Mouse (Mus musculus) CH12.LX (cell line): ENCODE data around the gene Clic4. TPM values are rescaled to one million over a fixed set of nuclear protein-coding genes. Genes with fewer than 3 reads are reported as not detected.

Source experiments
- DNase-seq: peaks from one replicate; pipeline ENCODE4 v3.0.0-alpha.2; 2013; ENCODE audit errors: extremely low read depth
- H3K27ac ChIP-seq: 2 replicates; pipeline ENCODE4 v1.5.1; 2012; ENCODE audit warnings: low read depth, mild to moderate bottlenecking, control low read depth, moderate library complexity; ENCODE audit not compliant: insufficient read depth
- H3K27me3 ChIP-seq: replicated peaks from 2 replicates; pipeline ENCODE3; 2012; ENCODE audit warnings: inconsistent platforms
- H3K36me3 ChIP-seq, 2 experiments: replicated peaks in 1 of 2; 2 replicates each; pipeline versions ENCODE3 to v1.6.1; 2012; ENCODE audit warnings: inconsistent platforms in 1 of 2, low read length in 1 of 2, mild to moderate bottlenecking in 1 of 2, mixed read lengths in 1 of 2, moderate library complexity in 1 of 2; ENCODE audit not compliant: control insufficient read depth in 1 of 2, insufficient read depth in 1 of 2
- H3K4me1 ChIP-seq, 2 experiments: 2 replicates each; pipeline ENCODE4 v1.6.1; 2012; ENCODE audit warnings: inconsistent platforms in 1 of 2, moderate library complexity in 1 of 2; ENCODE audit not compliant: insufficient read depth in 2 of 2, control insufficient read depth in 1 of 2
- H3K4me2 ChIP-seq: 2 replicates; pipeline ENCODE4 v1.6.1; 2012; ENCODE audit warnings: low read depth, mild to moderate bottlenecking, control low read depth; ENCODE audit not compliant: poor library complexity, insufficient read depth, severe bottlenecking
- H3K4me3 ChIP-seq, 3 experiments: fragments of 150-350 bp in 1 of 3; sonication (generic) in 1 of 3; replicated peaks in 1 of 3; 2 replicates each; pipeline versions ENCODE3 to v1.5.1; 2011 to 2012; ENCODE audit warnings: low read depth in 2 of 3, low read length in 2 of 3, mild to moderate bottlenecking in 2 of 3, moderate library complexity in 2 of 3, control low read depth in 1 of 3, improper control_type of control experiment in 1 of 3, inconsistent platforms in 1 of 3, mixed read lengths in 1 of 3; ENCODE audit not compliant: poor library complexity in 1 of 3
- H3K79me2 ChIP-seq: replicated peaks from 2 replicates; pipeline ENCODE4 v1.6.1; 2012; ENCODE audit warnings: mild to moderate bottlenecking, moderate library complexity; ENCODE audit not compliant: control insufficient read depth, poor library complexity, insufficient read depth, severe bottlenecking; ENCODE audit errors: extremely low read depth
- H3K9ac ChIP-seq: 2 replicates; pipeline ENCODE4 v1.6.1; 2012; ENCODE audit warnings: low read depth, mild to moderate bottlenecking, control low read depth, moderate library complexity; ENCODE audit not compliant: insufficient read depth
- H3K9me3 ChIP-seq: replicated peaks from 2 replicates; pipeline ENCODE3; 2012; ENCODE audit warnings: low read length, inconsistent platforms, mixed read lengths
- BHLHE40 ChIP-seq: IDR thresholded peaks from 2 replicates; pipeline ENCODE4 v1.6.1; 2011; ENCODE audit warnings: mild to moderate bottlenecking, low read depth, low read length, improper control_type of control experiment
- CHD1 ChIP-seq: IDR thresholded peaks from 2 replicates; pipeline ENCODE4 v1.6.1; 2012; ENCODE audit warnings: low read depth, low read length, improper control_type of control experiment, inconsistent platforms
- CHD2 ChIP-seq: IDR thresholded peaks from 2 replicates; pipeline ENCODE4 v1.6.1; 2011; ENCODE audit warnings: low read length, improper control_type of control experiment
- CTCF ChIP-seq, 2 experiments: IDR thresholded peaks in 1 of 2; conservative IDR thresholded peaks in 1 of 2; 2 replicates each; pipeline ENCODE4 v1.5.1; 2011 to 2012; ENCODE audit warnings: low read depth in 2 of 2, low read length in 2 of 2, improper control_type of control experiment in 1 of 2, inconsistent platforms in 1 of 2, mild to moderate bottlenecking in 1 of 2, moderate library complexity in 1 of 2
- E2F4 ChIP-seq: IDR thresholded peaks from 2 replicates; pipeline ENCODE4 v1.6.1; 2011; ENCODE audit warnings: low read depth, low read length, improper control_type of control experiment; ENCODE audit not compliant: insufficient replicate concordance
- ELF1 ChIP-seq: IDR thresholded peaks from 2 replicates; pipeline ENCODE4 v1.6.1; 2014; ENCODE audit warnings: low read depth, mild to moderate bottlenecking, inconsistent platforms, low read length, improper control_type of control experiment
- EP300 ChIP-seq: IDR thresholded peaks from 2 replicates; pipeline ENCODE4 v1.6.1; 2011; ENCODE audit warnings: low read length, improper control_type of control experiment
- ETS1 ChIP-seq: conservative IDR thresholded peaks from 2 replicates; pipeline ENCODE4 v1.6.1; 2012; ENCODE audit warnings: low read depth, mild to moderate bottlenecking, inconsistent platforms, low read length, improper control_type of control experiment, moderate library complexity
- GABPA ChIP-seq: IDR thresholded peaks from 2 replicates; pipeline ENCODE4 v1.6.1; 2012; ENCODE audit warnings: low read depth, low read length, improper control_type of control experiment, inconsistent platforms; ENCODE audit not compliant: insufficient replicate concordance
- HCFC1 ChIP-seq: IDR thresholded peaks from 2 replicates; pipeline ENCODE4 v1.6.1; 2012; ENCODE audit warnings: low read depth, mild to moderate bottlenecking, inconsistent platforms, low read length, improper control_type of control experiment
- IRF4 ChIP-seq: IDR thresholded peaks from 2 replicates; pipeline ENCODE4 v1.6.1; 2014; ENCODE audit warnings: low read depth, mild to moderate bottlenecking, inconsistent platforms, low read length, improper control_type of control experiment
- JUN ChIP-seq: IDR thresholded peaks from 2 replicates; pipeline ENCODE4 v1.6.1; 2011; ENCODE audit warnings: low read depth, mild to moderate bottlenecking, low read length, improper control_type of control experiment, moderate library complexity; ENCODE audit not compliant: insufficient read depth
- KAT2A ChIP-seq: IDR thresholded peaks from 2 replicates; pipeline ENCODE4 v1.6.1; 2012; ENCODE audit warnings: low read length, improper control_type of control experiment, inconsistent platforms; ENCODE audit not compliant: insufficient replicate concordance
- MAFK ChIP-seq: IDR thresholded peaks from 2 replicates; pipeline ENCODE4 v1.6.1; 2011; ENCODE audit warnings: low read length, improper control_type of control experiment; ENCODE audit not compliant: insufficient replicate concordance
- MAX ChIP-seq: IDR thresholded peaks from 2 replicates; pipeline ENCODE4 v1.6.1; 2011; ENCODE audit warnings: low read length, improper control_type of control experiment
- MAZ ChIP-seq: IDR thresholded peaks from 2 replicates; pipeline ENCODE4 v1.6.1; 2012; ENCODE audit warnings: low read depth, mild to moderate bottlenecking, inconsistent platforms, low read length, improper control_type of control experiment, moderate library complexity
- MXI1 ChIP-seq: IDR thresholded peaks from 2 replicates; pipeline ENCODE4 v1.6.1; 2011; ENCODE audit warnings: mild to moderate bottlenecking, low read depth, low read length, improper control_type of control experiment
- NELFE ChIP-seq: IDR thresholded peaks from 2 replicates; pipeline ENCODE4 v1.6.1; 2011; ENCODE audit warnings: low read depth, low read length, improper control_type of control experiment
- PAX5 ChIP-seq: IDR thresholded peaks from 2 replicates; pipeline ENCODE4 v1.6.1; 2012; ENCODE audit warnings: low read length, inconsistent platforms, mixed read lengths
- POLR2A ChIP-seq: IDR thresholded peaks from 2 replicates; pipeline ENCODE4 v1.6.1; 2011; ENCODE audit warnings: low read depth, mild to moderate bottlenecking, improper control_type of control experiment, low read length
- POLR2AphosphoS2 ChIP-seq: IDR thresholded peaks from 2 replicates; pipeline ENCODE4 v1.6.1; 2011; ENCODE audit warnings: low read depth, low read length, improper control_type of control experiment
- RAD21 ChIP-seq: IDR thresholded peaks from 2 replicates; pipeline ENCODE4 v1.6.1; 2011; ENCODE audit warnings: low read depth, mild to moderate bottlenecking, low read length, improper control_type of control experiment, moderate library complexity
- SIN3A ChIP-seq: IDR thresholded peaks from 2 replicates; pipeline ENCODE4 v1.6.1; 2012; ENCODE audit warnings: low read length, improper control_type of control experiment, inconsistent platforms
- SMC3 ChIP-seq: IDR thresholded peaks from 2 replicates; pipeline ENCODE4 v1.6.1; 2011; ENCODE audit warnings: low read depth, low read length, improper control_type of control experiment
- TBP ChIP-seq: conservative IDR thresholded peaks from 2 replicates; pipeline ENCODE4 v1.6.1; 2011; ENCODE audit warnings: low read depth, low read length, improper control_type of control experiment
- UBTF ChIP-seq: IDR thresholded peaks from 2 replicates; pipeline ENCODE4 v1.6.1; 2012; ENCODE audit warnings: low read depth, mild to moderate bottlenecking, inconsistent platforms, low read length, improper control_type of control experiment, moderate library complexity
- USF1 ChIP-seq: IDR thresholded peaks from 2 replicates; pipeline ENCODE4 v1.6.1; 2014; ENCODE audit warnings: low read depth, mild to moderate bottlenecking, inconsistent platforms, low read length, improper control_type of control experiment
- USF2 ChIP-seq: conservative IDR thresholded peaks from 2 replicates; pipeline ENCODE4 v1.6.1; 2011; ENCODE audit warnings: low read depth, low read length, improper control_type of control experiment
- ZC3H11A ChIP-seq: IDR thresholded peaks from 2 replicates; pipeline ENCODE4 v1.6.1; 2012; ENCODE audit warnings: low read depth, mild to moderate bottlenecking, inconsistent platforms, low read length, improper control_type of control experiment
- ZKSCAN1 ChIP-seq: IDR thresholded peaks from 2 replicates; pipeline ENCODE4 v1.6.1; 2012; ENCODE audit warnings: low read depth, inconsistent platforms, low read length, improper control_type of control experiment, borderline replicate concordance
- ZMIZ1 ChIP-seq: IDR thresholded peaks from 2 replicates; pipeline ENCODE4 v1.6.1; 2012; ENCODE audit warnings: low read depth, mild to moderate bottlenecking, inconsistent platforms, low read length, improper control_type of control experiment
- dilution Hi-C: fragments of 300-500 bp; cut with MboI; formaldehyde crosslinking; loops from 2 replicates; pipeline ENCODE4 v1.14.3; 2020; ENCODE audit warnings: low sequenced_read_pairs; ENCODE audit not compliant: extremely low pct_unique_long_range_greater_than_20kb, extremely low pct_ligation_motif_present
- in situ Hi-C: fragments of 300-500 bp; cut with MboI; formaldehyde crosslinking; loops from 3 replicates; pipeline ENCODE4 v1.14.3; 2019; ENCODE audit warnings: low sequenced_read_pairs, low pct_ligation_motif_present, low pct_unique_long_range_greater_than_20kb, mixed read lengths
- polyA plus RNA-seq: library from polyadenylated mRNA; unstranded; fragments of >175 nt; gene quantifications from 2 replicates; pipeline ENCODE4 v1.2.1, GENCODE M21; 2012; ENCODE audit warnings: low read depth; ENCODE audit not compliant: insufficient read length
- total RNA-seq, 2 experiments: library from RNA; depleted of rRNA; stranded (reverse); fragments of 300-350 nt in 1 of 2; fragments of >200 nt in 1 of 2; gene quantifications; 2 replicates each; pipeline ENCODE4 v1.2.3; 2012 to 2014

Gene Clic4
- total and polyA plus RNA-seq, 3 experiments, result 154 to 214 (median 199) TPM

DNA sequence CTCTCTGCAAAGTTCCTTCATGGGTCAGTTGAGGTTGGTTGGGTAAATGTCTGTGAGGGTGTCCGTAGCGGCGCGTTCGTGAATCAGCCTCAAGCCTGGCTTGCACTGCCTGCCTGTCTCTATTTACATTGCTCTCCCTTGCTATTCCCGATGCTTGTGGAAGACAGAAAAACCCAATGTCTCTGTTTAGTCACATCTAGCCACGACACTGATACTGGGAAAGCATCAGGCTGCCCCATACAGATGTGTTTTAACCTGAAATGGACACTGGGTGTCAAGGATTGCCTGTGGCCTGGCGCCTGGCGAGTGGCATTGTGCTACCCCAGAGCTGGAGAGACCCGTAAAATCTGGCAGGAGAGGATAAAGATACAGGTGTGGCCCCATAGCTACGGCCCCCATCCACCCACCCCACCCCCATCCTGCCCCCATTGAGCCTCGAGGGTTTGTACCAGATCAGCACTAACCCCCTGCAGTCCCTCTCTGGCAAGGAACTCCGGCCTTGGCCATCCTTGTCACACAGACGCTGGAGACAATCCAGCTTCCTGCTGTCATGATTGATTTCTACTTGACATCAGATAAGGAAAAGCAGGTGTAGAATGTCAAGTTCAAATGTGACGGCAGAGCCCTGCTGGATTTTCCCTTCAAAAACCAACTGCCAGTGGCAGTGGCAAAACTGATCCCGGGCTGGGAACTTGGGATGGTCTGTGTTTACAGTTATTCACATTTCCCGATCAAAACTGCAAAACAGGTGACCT, 68.6 kb downstream of the Clic4 start:
- Histone ChIP-seq H3K4me1 (peaks cover 17 to 37% of the 10 kb centered on the region in 2 experiments), H3K27me3 (no peaks in the 10 kb centered on the region), H3K79me2 (no peaks in the 10 kb centered on the region), H3K9me3 (peaks cover 4% of the 10 kb centered on the region), H3K9ac (peak overlapping the region; percentile 51)
- in situ Hi-C loops, result loop anchor here (10.0 kb wide), 1 partner anchor 259 kb away; no protein-coding TSS in a partner anchor
- TF ChIP-seq MAFK (no peak), SIN3A (0 out of 2 replicates have a peak, but pooled peaks have one; percentile 8), ZC3H11A (no peak), POLR2A (0 out of 2 replicates have a peak, but pooled peaks have one; percentile 0)
- TF ChIP-seq, all 38 proteins: peak for 2
- no peak for DNase-seq
- dilution Hi-C loops, result no loop called here
- Histone ChIP-seq H3K27ac (peak overlapping the region; percentile 93), H3K4me3 (peak overlapping the region in 1 of 3 experiments; percentile 19), H3K36me3 (no peaks in the 10 kb centered on the region), H3K4me2 (peak overlapping the region; percentile 89)

DNA sequence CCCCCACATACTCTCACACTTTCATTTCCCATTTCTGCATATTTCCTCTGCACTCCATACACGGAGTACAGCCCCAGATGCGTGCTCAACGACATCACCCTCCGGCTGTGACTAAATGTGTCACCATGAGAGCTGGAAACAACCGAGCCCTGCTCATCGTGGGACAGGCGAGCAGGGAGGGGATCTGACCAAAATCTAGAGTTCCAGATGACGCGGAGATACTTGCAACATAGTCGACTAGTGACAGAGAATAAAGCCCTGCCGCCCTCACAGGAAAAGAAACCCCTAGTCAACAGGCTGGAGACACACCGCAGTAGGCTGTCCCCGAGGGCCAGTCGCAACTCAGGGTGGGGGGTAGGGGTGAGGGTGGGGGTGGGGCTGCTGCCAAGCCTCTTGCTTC, 69.3 kb downstream of the Clic4 start:
- no peaks in the 10 kb centered on the region for H3K36me3 ChIP-seq
- H3K9me3 ChIP-seq, result peaks cover 4% of the 10 kb centered on the region
- dilution Hi-C loops (no loop called here), in situ Hi-C loops (loop anchor here (10.0 kb wide), 1 partner anchor 258 kb away; no protein-coding TSS in a partner anchor)
- peak overlapping the region; percentile 67 for H3K27ac ChIP-seq
- peak overlapping the region; percentile 51; the same call in 1 of the 2 replicates for H3K9ac ChIP-seq
- H3K4me1 ChIP-seq, result peaks cover 17 to 34% of the 10 kb centered on the region in 2 experiments
- H3K4me2 ChIP-seq, result peak overlapping the region; percentile 89
- DNase-seq, result peak; percentile 98
- no peaks in the 10 kb centered on the region for H3K79me2 ChIP-seq
- H3K4me3 ChIP-seq, result no peak overlapping the region
- H3K27me3 ChIP-seq, result no peaks in the 10 kb centered on the region
- no peak for TF ChIP-seq TBP
- TF ChIP-seq ETS1, result peak; percentile 97
- TF ChIP-seq NELFE, result no peak
- no peak for TF ChIP-seq ZC3H11A
- TF ChIP-seq JUN, result peak; percentile 80
- peak; percentile 54 for TF ChIP-seq ELF1
- TF ChIP-seq GABPA, result no peak
- TF ChIP-seq SMC3, result peak; percentile 41; the same call in 1 of the 2 replicates
- no peak for TF ChIP-seq ZMIZ1
- no peak for TF ChIP-seq KAT2A
- TF ChIP-seq SIN3A, result peak; percentile 86
- TF ChIP-seq POLR2A, result peak; percentile 46; the same call in 1 of the 2 replicates
- peak; percentile 91 for TF ChIP-seq CHD2
- TF ChIP-seq CHD1, result no peak
- TF ChIP-seq EP300, result peak; percentile 90
- TF ChIP-seq BHLHE40, result peak; percentile 96
- no peak for TF ChIP-seq E2F4
- TF ChIP-seq IRF4, result peak; percentile 98
- no peak for TF ChIP-seq USF1
- TF ChIP-seq RAD21, result peak; percentile 24
- TF ChIP-seq MXI1, result peak; percentile 85
- TF ChIP-seq CTCF (conservative IDR thresholded peaks at IDR 0.05 in 1 of 2, IDR thresholded peaks at IDR 0.05 in 1 of 2; ENCODE audit: low read depth in 2 of 2, low read length in 2 of 2), result no peak
- 0 out of 2 replicates have a peak, but pooled peaks have one; percentile 28 for TF ChIP-seq HCFC1
- peak; percentile 81 for TF ChIP-seq MAX
- TF ChIP-seq MAZ, result peak; percentile 96; the same call in 1 of the 2 replicates
- TF ChIP-seq UBTF, result peak; percentile 68; the same call in 1 of the 2 replicates
- TF ChIP-seq USF2, result no peak
- no peak for TF ChIP-seq ZKSCAN1
- TF ChIP-seq POLR2AphosphoS2, result no peak
- TF ChIP-seq PAX5, result no peak
